Mouse (Mus musculus): Measurements from ENCODE around the gene Cldn17. TPM values are rescaled to one million over a fixed set of nuclear protein-coding genes. Genes with fewer than 3 reads are reported as not detected.

The Cldn17 gene
- not detected in 2 replicates for polyA plus RNA-seq (2014; fragmentation: Nextera tagmentation; extraction: Ambion mirVana)

- ATAC-seq (replicated peaks; ENCODE audit: low FRiP score): no peak
- Histone ChIP-seq H3K27ac (ENCODE audit: low read depth, low read length) (no peak within 1 kb of the TSS), H3K36me3 (ENCODE audit: control insufficient read depth, insufficient read depth, low read length) (no peaks in the 10 kb centered on the region), H3K9ac (ENCODE audit: low read depth, low read length) (no peak within 1 kb of the TSS), H3K27me3 (replicated peaks; ENCODE audit: control insufficient read depth, insufficient read depth, low read length) (no peaks in the 10 kb centered on the region), H3K4me2 (no peak within 1 kb of the TSS), H3K9me3 (ENCODE audit: control insufficient read depth, low read length) (no peaks in the 10 kb centered on the region), H3K4me3 (ENCODE audit: low read depth, low read length) (no peak within 1 kb of the TSS), H3K4me1 (replicated peaks; ENCODE audit: control insufficient read depth, insufficient read depth, low read length) (no peaks in the 10 kb centered on the region)
- 84% methylated on average over 6 of the region's 6 CpGs for WGBS
- DNase-seq (ENCODE audit: low spot score): no peak
Measured at GRCm38 (mm10) chr16:88506878-88507277, at the start of gene Cldn17. Cldn17 (minus strand) TSS chr16:88506978.

- ATAC-seq (replicated peaks; ENCODE audit: low FRiP score): no peak
- DNase-seq (ENCODE audit: low spot score): no peak
- Histone ChIP-seq H3K4me3 (ENCODE audit: low read depth, low read length) (no peak overlapping the region), H3K9me3 (ENCODE audit: control insufficient read depth, low read length) (no peaks in the 10 kb centered on the region), H3K4me2 (no peak overlapping the region), H3K9ac (ENCODE audit: low read depth, low read length) (no peak overlapping the region), H3K4me1 (replicated peaks; ENCODE audit: control insufficient read depth, insufficient read depth, low read length) (no peaks in the 10 kb centered on the region), H3K27ac (ENCODE audit: low read depth, low read length) (no peak overlapping the region), H3K27me3 (replicated peaks; ENCODE audit: control insufficient read depth, insufficient read depth, low read length) (no peaks in the 10 kb centered on the region), H3K36me3 (ENCODE audit: control insufficient read depth, insufficient read depth, low read length) (no peaks in the 10 kb centered on the region)
- 50% methylated on average over 6 of the region's 6 CpGs for WGBS
Measured at GRCm38 (mm10) chr16:88542488-88542887, 35.7 kb upstream of the Cldn17 start.

DNA sequence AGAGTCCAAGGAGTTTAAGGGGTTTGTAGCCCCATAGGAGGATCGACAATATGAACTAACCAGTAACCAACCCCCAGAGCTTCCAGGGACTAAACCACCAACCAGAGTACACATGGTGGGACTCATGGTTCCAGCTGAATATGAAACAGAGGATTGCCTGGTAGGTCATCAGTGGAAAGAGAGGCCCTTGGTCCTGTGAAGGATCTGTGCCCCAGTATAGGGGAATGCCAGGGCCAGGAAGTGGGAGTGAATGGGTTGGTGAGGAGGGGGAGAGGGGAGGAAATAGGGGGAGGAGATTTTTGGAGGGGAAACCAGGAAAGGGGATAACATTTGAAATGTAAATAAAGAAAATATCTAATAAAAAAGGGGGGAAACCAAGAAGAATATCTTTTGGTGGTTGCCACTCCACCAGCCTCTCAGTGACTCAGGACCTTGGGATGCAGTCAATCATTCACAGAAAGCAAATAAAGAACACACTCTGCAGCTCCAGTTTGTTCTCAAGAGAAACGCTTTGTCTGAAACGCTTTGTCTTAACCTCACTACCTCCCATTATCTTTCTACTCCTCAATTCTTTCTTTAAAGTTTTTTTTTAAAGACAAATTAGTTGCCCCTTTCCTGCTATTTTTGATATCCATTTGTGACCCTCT, 33.2 kb upstream of the Cldn17 start:
- no peak for ATAC-seq (replicated peaks; ENCODE audit: low FRiP score)
- 60% methylated on average over 3 of the region's 3 CpGs for WGBS

GRCm38 (mm10) chr16:88511348-88511747, 4.6 kb upstream of the Cldn17 start:
- H3K9me3 ChIP-seq (ENCODE audit: control insufficient read depth, low read length): no peaks in the 10 kb centered on the region
- no peak for ATAC-seq (replicated peaks; ENCODE audit: low FRiP score)
- no peak overlapping the region for H3K27ac ChIP-seq (ENCODE audit: low read depth, low read length)
- H3K4me3 ChIP-seq (ENCODE audit: low read depth, low read length): no peak overlapping the region
- H3K4me1 ChIP-seq (replicated peaks; ENCODE audit: control insufficient read depth, insufficient read depth, low read length): no peaks in the 10 kb centered on the region
- H3K36me3 ChIP-seq (ENCODE audit: control insufficient read depth, insufficient read depth, low read length): no peaks in the 10 kb centered on the region
- no peak for DNase-seq (ENCODE audit: low spot score)
- no peak overlapping the region for H3K9ac ChIP-seq (ENCODE audit: low read depth, low read length)
- H3K27me3 ChIP-seq (replicated peaks; ENCODE audit: control insufficient read depth, insufficient read depth, low read length): no peaks in the 10 kb centered on the region
- H3K4me2 ChIP-seq: no peak overlapping the region

More for the DNA sequence above, 33.2 kb upstream of the Cldn17 start:
- Histone ChIP-seq H3K9me3 (ENCODE audit: control insufficient read depth, low read length) (no peaks in the 10 kb centered on the region), H3K4me2 (no peak overlapping the region), H3K4me3 (ENCODE audit: low read depth, low read length) (no peak overlapping the region), H3K27me3 (replicated peaks; ENCODE audit: control insufficient read depth, insufficient read depth, low read length) (no peaks in the 10 kb centered on the region), H3K36me3 (ENCODE audit: control insufficient read depth, insufficient read depth, low read length) (no peaks in the 10 kb centered on the region), H3K27ac (ENCODE audit: low read depth, low read length) (no peak overlapping the region), H3K4me1 (replicated peaks; ENCODE audit: control insufficient read depth, insufficient read depth, low read length) (no peaks in the 10 kb centered on the region), H3K9ac (ENCODE audit: low read depth, low read length) (no peak overlapping the region)
- no peak for DNase-seq (ENCODE audit: low spot score)

- H3K27me3 ChIP-seq (replicated peaks; ENCODE audit: control insufficient read depth, insufficient read depth, low read length): no peaks in the 10 kb centered on the region
- no peaks in the 10 kb centered on the region for H3K4me1 ChIP-seq (replicated peaks; ENCODE audit: control insufficient read depth, insufficient read depth, low read length)
- H3K4me2 ChIP-seq: no peak overlapping the region
- no peak overlapping the region for H3K27ac ChIP-seq (ENCODE audit: low read depth, low read length)
- no peak overlapping the region for H3K4me3 ChIP-seq (ENCODE audit: low read depth, low read length)
- ATAC-seq (replicated peaks; ENCODE audit: low FRiP score) (no peak), DNase-seq (ENCODE audit: low spot score) (no peak)
- H3K9ac ChIP-seq (ENCODE audit: low read depth, low read length): no peak overlapping the region
- H3K36me3 ChIP-seq (ENCODE audit: control insufficient read depth, insufficient read depth, low read length): no peaks in the 10 kb centered on the region
- H3K9me3 ChIP-seq (ENCODE audit: control insufficient read depth, low read length): no peaks in the 10 kb centered on the region
- WGBS: 58% methylated on average over 4 of the region's 4 CpGs
Measured at GRCm38 (mm10) chr16:88508150-88508549, 1.4 kb upstream of the Cldn17 start.

DNA sequence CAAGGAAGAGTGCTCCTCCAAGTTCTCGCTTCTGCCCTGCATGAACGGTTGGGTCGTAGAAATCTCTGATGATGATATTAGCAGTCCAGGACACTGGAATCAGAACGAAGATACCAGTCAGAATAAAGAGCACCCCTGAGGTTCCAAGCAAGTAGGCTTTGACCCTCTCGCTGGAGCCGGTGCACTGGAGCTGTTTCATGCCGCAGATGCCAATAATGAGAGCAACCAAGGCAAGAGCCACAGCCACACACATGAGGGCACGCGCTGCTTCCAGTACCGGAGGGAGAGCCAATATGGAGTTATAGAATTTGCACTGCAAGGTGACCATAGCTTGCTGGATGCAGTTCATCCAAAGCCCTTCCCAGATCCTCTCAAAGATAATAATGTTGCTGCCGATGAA, 440 bp downstream of the Cldn17 start:
- H3K27me3 ChIP-seq (replicated peaks; ENCODE audit: control insufficient read depth, insufficient read depth, low read length): no peaks in the 10 kb centered on the region
- H3K4me2 ChIP-seq: no peak overlapping the region
- WGBS: 93% methylated on average over 11 of the region's 11 CpGs
- H3K27ac ChIP-seq (ENCODE audit: low read depth, low read length): no peak overlapping the region
- ATAC-seq (replicated peaks; ENCODE audit: low FRiP score) (no peak), DNase-seq (ENCODE audit: low spot score) (no peak)
- H3K9ac ChIP-seq (ENCODE audit: low read depth, low read length): no peak overlapping the region
- H3K4me1 ChIP-seq (replicated peaks; ENCODE audit: control insufficient read depth, insufficient read depth, low read length): no peaks in the 10 kb centered on the region
- no peaks in the 10 kb centered on the region for H3K36me3 ChIP-seq (ENCODE audit: control insufficient read depth, insufficient read depth, low read length)
- no peak overlapping the region for H3K4me3 ChIP-seq (ENCODE audit: low read depth, low read length)
- H3K9me3 ChIP-seq (ENCODE audit: control insufficient read depth, low read length): no peaks in the 10 kb centered on the region

GRCm38 (mm10) chr16:88488096-88488495, 18.7 kb downstream of the Cldn17 start:
- Histone ChIP-seq H3K36me3 (ENCODE audit: control insufficient read depth, insufficient read depth, low read length) (no peaks in the 10 kb centered on the region), H3K9me3 (ENCODE audit: control insufficient read depth, low read length) (no peaks in the 10 kb centered on the region), H3K4me2 (no peak overlapping the region), H3K9ac (ENCODE audit: low read depth, low read length) (no peak overlapping the region), H3K4me1 (replicated peaks; ENCODE audit: control insufficient read depth, insufficient read depth, low read length) (no peaks in the 10 kb centered on the region), H3K27ac (ENCODE audit: low read depth, low read length) (no peak overlapping the region), H3K4me3 (ENCODE audit: low read depth, low read length) (no peak overlapping the region), H3K27me3 (replicated peaks; ENCODE audit: control insufficient read depth, insufficient read depth, low read length) (no peaks in the 10 kb centered on the region)
- DNase-seq (ENCODE audit: low spot score) (no peak), ATAC-seq (replicated peaks; ENCODE audit: low FRiP score) (no peak)

- H3K36me3 ChIP-seq (ENCODE audit: control insufficient read depth, insufficient read depth, low read length): no peaks in the 10 kb centered on the region
- no peak overlapping the region for H3K4me2 ChIP-seq
- no peak for ATAC-seq (replicated peaks; ENCODE audit: low FRiP score)
- no peak overlapping the region for H3K27ac ChIP-seq (ENCODE audit: low read depth, low read length)
- no peaks in the 10 kb centered on the region for H3K4me1 ChIP-seq (replicated peaks; ENCODE audit: control insufficient read depth, insufficient read depth, low read length)
- DNase-seq (ENCODE audit: low spot score): no peak
- no peak overlapping the region for H3K9ac ChIP-seq (ENCODE audit: low read depth, low read length)
- no peaks in the 10 kb centered on the region for H3K27me3 ChIP-seq (replicated peaks; ENCODE audit: control insufficient read depth, insufficient read depth, low read length)
- H3K4me3 ChIP-seq (ENCODE audit: low read depth, low read length): no peak overlapping the region
- H3K9me3 ChIP-seq (ENCODE audit: control insufficient read depth, low read length): no peaks in the 10 kb centered on the region
- 63% methylated on average over 3 of the region's 3 CpGs for WGBS
Measured at GRCm38 (mm10) chr16:88480011-88480774, 26.6 kb downstream of the Cldn17 start.

DNA sequence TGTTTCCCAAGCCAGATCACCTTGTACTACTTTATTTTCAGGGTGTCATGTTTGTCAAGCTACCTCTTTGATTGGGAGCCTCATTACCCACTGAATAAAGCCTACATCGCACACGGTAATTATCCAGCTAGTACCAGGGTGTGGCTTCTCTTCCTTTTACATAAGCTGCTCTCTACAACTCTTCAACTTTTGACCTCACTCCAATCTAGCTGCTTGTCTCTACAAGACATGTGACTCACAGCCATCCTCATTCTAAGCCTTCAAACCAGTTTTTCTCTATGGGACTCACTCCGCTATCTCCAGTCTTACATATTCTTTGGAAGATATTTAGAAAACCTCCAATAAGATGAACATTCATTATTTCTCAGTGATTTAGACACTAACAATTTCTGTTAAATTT, 43.5 kb downstream of the Cldn17 start:
- Histone ChIP-seq H3K36me3 (ENCODE audit: control insufficient read depth, insufficient read depth, low read length) (no peaks in the 10 kb centered on the region), H3K4me1 (replicated peaks; ENCODE audit: control insufficient read depth, insufficient read depth, low read length) (no peaks in the 10 kb centered on the region), H3K9me3 (ENCODE audit: control insufficient read depth, low read length) (no peaks in the 10 kb centered on the region), H3K9ac (ENCODE audit: low read depth, low read length) (no peak overlapping the region), H3K4me2 (no peak overlapping the region), H3K27me3 (replicated peaks; ENCODE audit: control insufficient read depth, insufficient read depth, low read length) (no peaks in the 10 kb centered on the region), H3K4me3 (ENCODE audit: low read depth, low read length) (no peak overlapping the region), H3K27ac (ENCODE audit: low read depth, low read length) (no peak overlapping the region)
- DNase-seq (ENCODE audit: low spot score) (no peak), ATAC-seq (replicated peaks; ENCODE audit: low FRiP score) (no peak)
- WGBS: 87% methylated on average over 3 of the region's 3 CpGs
